Mouse (Mus musculus) stomach, embryonic 16.5 days (tissue): ENCODE measurements around the gene Gpam. TPM values are rescaled to one million over a fixed set of nuclear protein-coding genes. Genes with fewer than 3 reads are reported as not detected.

Experiments used
- polyA plus RNA-seq: library from polyadenylated mRNA; unstranded; fragments of >200 nt; fragmentation: Nextera tagmentation; extraction: Ambion mirVana; gene quantifications from 2 replicates; pipeline ENCODE4 v1.2.1, GENCODE M21; 2015

The Gpam gene
- polyA plus RNA-seq, 1 experiment from 2014 or later: 23.3 TPM

Other genes with a start within 250 kb of the Gpam start
- gene Tectb, start 53.5 kb upstream of the Gpam start, polyA plus RNA-seq: 0.13 and 0.14 TPM in 2 replicates
- gene Gucy2g, start 114.0 kb upstream of the Gpam start, polyA plus RNA-seq: 0.05 and 0.11 TPM in 2 replicates
- gene Acsl5, start 124.7 kb upstream of the Gpam start, polyA plus RNA-seq: 145 and 151 TPM in 2 replicates
- gene Zdhhc6, start 188.8 kb upstream of the Gpam start, polyA plus RNA-seq: 85.8 and 92.1 TPM in 2 replicates
- 26.1 and 27.0 TPM in 2 replicates for gene Vti1a, start 189.1 kb upstream of the Gpam start, polyA plus RNA-seq